Mouse (Mus musculus): Measurements from ENCODE around the gene Glipr1.

DNA sequence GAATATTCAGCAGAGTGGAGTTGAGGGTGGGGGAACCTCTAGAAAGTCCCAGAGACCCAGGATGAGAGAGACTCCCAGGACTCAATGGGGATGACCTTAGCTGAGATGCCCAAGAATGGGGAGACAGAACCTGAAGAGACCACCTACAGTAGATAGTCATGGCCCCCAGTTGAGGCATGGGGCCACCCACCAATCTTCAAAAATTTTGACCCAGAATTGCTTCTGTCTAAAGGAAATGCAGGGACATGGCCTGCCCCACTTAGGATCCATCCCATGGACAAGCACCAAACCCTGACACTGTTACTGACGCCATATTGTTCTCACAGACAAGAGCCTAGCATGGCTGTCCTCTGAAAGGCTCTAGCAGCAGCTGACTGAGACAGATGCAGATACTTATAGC, 54.4 kb downstream of the Glipr1 start:
- TF ChIP-seq CTCF (IDR thresholded peaks at IDR 0.05; ENCODE audit: insufficient read depth, low read length) (no peak), POLR2A (IDR thresholded peaks at IDR 0.05; ENCODE audit: borderline replicate concordance, extremely low read depth, low read depth, low read length) (no peak)
